Mouse (Mus musculus) left cerebral cortex, postnatal 36 days (tissue): ENCODE results near the gene Map3k3. TPM values are rescaled to one million over a fixed set of nuclear protein-coding genes. Genes with fewer than 3 reads are reported as not detected.
A peak's percentile ranks its signal among the peaks of the same experiment; 100 is the strongest.
"Not testable (repeated sequence)": the region's sequence is repeated elsewhere in the genome, so short reads cannot be mapped to it uniquely, and the experiment has no call there.

Experiments
- DNase-seq, 2 experiments: peaks; one replicate each; pipeline ENCODE4 v3.0.0; 2021 to 2022; ENCODE audit warnings: low spot score in 2 of 2, mixed read lengths in 1 of 2
- intact Hi-C: fragments of 180-260 bp; cut with DNase I; formaldehyde crosslinking; loops from one replicate; pipeline ENCODE4 v1.15.1; 2025
- total RNA-seq, 2 experiments: library from RNA; stranded (reverse); gene quantifications; 2 replicates each; pipeline ENCODE4 v1.2.3; 2021

Gene Map3k3
- total RNA-seq, 2 experiments from 2014 or later = 26.9 to 28.4 TPM

DNA sequence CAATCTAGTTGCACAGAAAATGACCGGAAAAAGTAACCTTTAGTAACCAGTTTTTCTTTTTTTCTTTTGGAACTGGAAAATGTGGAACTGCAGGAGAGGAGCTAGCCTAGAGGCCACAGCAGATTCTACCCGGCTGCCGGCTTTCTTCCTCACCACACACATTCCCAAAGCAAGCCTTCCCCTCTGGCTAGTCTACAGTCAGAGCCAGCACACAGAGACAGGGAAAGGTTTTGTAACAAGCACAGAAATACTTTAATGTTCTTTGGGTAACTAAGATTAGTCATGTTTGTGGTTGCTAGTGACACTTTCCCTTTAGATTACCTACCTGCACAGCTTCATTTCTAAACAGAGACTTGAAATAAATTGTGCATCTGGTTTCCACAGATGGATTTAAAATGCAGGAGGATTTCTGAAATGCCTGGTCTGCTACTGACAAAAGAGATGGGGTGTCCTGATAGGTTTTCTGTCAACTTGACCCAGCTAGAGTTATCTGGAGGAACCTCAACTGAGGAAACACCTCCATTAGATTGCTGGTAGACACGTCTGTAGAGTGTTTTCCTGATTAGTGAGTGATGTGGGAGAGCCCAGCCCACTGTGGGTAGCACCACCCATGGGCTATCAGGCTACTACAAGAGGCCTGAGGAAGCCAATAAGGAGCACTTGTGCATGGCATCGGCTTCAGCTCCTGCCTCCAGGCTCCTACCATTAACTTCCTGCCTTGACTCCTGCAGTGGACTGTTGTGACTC, 93.8 kb downstream of the Map3k3 start:
- intact Hi-C loops = no loop called here
- DNase-seq = no peak

DNA sequence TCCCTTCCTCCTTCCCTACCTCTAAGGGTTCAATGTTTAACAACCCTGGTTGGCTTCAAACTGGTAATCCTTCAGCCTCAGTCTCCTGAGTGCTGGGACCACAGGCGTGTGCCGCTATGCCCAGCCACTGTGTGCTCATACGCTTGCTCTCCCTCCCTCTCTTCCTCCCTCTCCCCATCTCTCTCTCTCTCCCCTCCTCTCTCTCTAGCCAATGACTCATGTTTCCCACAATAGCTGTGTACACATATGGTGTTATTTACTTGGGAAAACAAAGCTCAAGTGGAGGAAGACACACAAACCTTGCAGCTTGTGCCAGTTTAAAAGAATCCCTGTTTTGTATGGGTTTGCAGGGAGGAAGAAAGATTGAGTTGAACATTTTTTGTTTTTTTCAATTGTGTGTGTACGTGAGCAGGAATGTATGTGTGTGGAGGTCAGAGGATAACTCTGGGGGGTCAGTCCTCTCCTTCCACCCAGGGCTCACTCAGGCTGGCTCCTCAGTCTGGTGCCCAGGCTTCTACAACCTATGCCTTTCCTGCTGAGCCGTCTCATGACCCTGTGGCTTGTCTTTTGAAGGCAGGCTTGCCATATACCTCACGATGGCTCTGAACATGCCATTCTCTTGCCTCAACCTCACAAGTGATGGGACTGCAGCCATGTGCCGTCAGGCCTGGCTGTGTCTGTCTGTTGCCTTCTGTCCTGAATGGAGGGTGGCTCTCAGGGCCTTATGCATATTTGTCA, 95.5 kb downstream of the Map3k3 start:
- no peak for DNase-seq
- intact Hi-C loops = loop anchor here (1.0 kb wide), 1 partner anchor 19 kb away; no protein-coding TSS in a partner anchor

GRCm38 (mm10) chr11:106180449-106180801, 96.0 kb downstream of the Map3k3 start:
- no peak for DNase-seq
- intact Hi-C loops = no loop called here

GRCm38 (mm10) chr11:106187326-106187725, 102.9 kb downstream of the Map3k3 start:
- DNase-seq = no peak
- intact Hi-C loops = no loop called here

DNA sequence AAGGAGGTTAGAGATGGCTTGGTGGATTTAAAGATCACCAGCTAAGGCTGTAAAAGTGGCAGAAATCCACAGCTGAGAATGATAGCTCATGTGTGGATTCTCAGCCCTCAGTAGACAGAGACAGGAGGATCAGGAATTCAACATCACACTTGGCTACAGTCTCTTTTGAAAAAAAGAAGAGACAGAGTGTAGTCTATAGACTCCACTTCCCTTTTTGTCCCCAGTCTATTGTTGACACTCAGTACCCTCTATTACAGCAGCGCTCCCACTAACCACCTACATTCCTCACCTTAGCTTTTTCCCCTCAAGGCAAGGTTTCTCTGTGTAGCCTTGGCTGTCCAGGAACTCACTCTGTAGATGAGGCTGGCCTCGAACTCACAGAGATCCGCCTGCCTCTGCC, 107.3 kb downstream of the Map3k3 start:
- DNase-seq = no peak
- intact Hi-C loops = no loop called here

- DNase-seq = no peak
These were observed 107.8 kb downstream of the Map3k3 start for GRCm38 (mm10) chr11:106192241-106192640.

DNA sequence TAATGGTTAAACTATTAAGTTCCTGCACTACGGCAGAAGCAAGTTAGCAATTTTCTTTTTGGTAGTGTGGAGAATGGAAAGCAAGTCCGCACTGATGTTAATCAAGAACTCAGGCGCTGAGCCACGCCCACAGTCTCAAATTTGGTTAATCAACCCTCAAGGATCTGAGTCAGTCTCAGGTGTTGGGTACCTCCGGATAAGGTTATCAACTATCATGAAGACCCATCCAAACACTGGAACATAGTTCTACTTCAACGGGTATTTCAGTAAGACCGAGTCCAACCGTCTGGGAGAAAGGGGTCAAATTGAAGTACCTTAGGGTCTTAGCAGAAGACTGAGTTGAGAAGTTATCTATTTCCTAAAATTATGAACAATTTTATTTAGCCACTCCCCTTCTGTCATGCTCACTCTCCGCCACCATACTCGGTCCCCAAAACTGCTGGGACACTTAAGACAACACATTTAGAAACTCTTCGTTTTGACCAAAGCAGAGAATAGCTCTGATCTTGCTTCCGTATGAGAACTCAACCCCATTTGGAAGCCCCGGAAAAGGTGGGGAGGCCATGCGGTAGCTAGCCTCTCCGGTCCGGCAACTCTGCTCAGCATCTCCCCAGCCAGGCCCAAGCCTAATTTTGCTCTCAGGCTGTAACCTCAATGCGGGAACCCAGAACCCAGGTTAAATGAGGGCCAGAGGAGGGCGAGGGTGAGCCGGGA, 108.4 kb downstream of the Map3k3 start:
- intact Hi-C loops = no loop called here
- DNase-seq = no peak

More at GRCm38 (mm10) chr11:106192241-106192640, 107.8 kb downstream of the Map3k3 start:
- intact Hi-C loops = no loop called here

DNA sequence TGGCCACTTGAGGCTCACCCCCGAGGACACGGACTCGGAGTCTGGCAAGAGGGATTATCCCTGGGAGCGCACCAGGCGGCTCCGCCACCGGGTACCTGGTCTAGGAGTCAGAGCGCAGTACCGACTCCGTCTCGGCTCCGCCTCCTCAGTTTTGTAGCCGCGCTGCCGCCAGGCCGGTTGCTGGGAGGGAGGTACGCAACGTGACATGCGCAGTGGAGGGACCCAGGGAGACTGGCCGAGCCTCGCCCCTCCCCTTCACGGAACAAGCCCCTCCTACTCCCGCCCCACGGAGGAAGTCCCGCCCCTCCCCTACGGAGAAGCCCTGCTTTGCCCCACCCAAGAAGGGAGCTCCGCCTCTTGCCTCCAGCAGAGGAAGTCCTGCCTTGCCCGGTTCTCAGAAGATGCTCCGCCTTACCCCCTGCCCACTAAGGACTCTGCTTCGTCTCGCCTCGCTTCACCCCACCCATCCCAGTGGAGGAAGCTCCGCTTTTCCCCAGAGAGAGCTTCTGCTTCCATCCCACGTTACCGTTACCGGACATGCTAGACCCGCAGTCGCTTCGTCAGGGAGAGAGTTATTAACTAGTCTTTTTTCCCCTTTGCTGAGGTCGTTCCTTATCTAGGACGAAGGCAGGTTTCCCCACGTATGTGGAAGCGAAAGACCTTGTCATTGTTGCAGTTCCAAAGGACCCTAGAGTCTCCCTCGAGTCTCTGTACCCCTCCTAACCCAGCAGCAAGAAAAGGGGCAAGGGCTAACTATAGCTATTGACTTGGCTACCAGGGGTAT, 109.2 kb downstream of the Map3k3 start:
- DNase-seq = peak; percentile 95 to 96
- intact Hi-C loops = loop anchor here (1.0 kb wide), 1 partner anchor 34 kb away; no protein-coding TSS in a partner anchor

- intact Hi-C loops = loop anchor here (1.0 kb wide), 1 partner anchor 35 kb away; no protein-coding TSS in a partner anchor
- no peak for DNase-seq
These were observed 109.7 kb downstream of the Map3k3 start for GRCm38 (mm10) chr11:106194155-106194541.

GRCm38 (mm10) chr11:106194891-106195290, 110.5 kb downstream of the Map3k3 start:
- DNase-seq = no peak
- intact Hi-C loops = loop anchor here (1.0 kb wide), 1 partner anchor 36 kb away; no protein-coding TSS in a partner anchor

GRCm38 (mm10) chr11:106195341-106195740, 110.9 kb downstream of the Map3k3 start:
- DNase-seq = no peak
- intact Hi-C loops = no loop called here

DNA sequence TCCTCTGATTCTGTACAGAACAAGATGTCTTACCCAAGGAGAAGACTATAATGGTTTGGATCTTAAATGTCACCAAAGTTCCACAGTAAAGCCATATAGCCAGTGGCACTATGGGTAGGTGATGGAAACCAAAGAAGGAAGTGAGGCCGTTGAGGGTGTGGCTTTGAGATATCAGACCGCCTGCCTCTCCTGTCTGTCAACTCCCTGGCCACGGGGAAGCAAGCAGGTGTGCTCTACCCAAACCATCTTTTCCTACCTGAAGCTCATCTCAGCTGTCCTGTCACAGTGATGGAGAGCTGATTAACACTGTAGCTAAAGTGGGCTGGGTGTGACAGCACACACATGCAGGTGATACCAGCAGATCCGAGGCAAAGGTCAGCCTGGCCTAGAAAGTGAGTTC, 113.9 kb downstream of the Map3k3 start:
- no peak for DNase-seq
- intact Hi-C loops = no loop called here

- intact Hi-C loops = loop anchor here (5.0 kb wide), 1 partner anchor 42 kb away; no protein-coding TSS in a partner anchor
- DNase-seq = not testable (repeated sequence)
These were observed 115.6 kb downstream of the Map3k3 start for GRCm38 (mm10) chr11:106199997-106200396.

DNA sequence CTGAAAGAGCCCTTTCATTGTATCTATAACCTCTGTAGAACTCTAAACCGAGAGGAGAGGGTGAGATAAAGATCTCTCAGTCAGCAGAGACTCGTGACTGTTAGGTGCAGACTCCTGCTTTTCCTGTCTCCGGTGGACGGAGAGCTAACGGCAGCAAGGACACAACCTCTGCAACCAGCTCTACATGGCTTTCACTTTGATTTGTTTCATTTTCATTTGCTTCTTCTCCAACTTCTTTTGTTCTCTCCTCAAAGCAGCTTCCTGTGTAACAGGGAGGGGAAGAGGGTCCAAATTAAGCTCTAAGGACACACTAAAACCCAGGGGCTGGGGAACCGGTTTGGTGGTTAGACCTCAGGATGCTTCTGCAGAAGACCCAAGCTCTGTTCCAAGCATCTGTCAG, 116.3 kb downstream of the Map3k3 start:
- no peak for DNase-seq
- intact Hi-C loops = loop anchor here (5.0 kb wide), 1 partner anchor 42 kb away; no protein-coding TSS in a partner anchor

GRCm38 (mm10) chr11:106201337-106202122, 117.1 kb downstream of the Map3k3 start:
- no peak for DNase-seq
- intact Hi-C loops = loop anchor here (5.0 kb wide), 1 partner anchor 41 kb away; no protein-coding TSS in a partner anchor

DNA sequence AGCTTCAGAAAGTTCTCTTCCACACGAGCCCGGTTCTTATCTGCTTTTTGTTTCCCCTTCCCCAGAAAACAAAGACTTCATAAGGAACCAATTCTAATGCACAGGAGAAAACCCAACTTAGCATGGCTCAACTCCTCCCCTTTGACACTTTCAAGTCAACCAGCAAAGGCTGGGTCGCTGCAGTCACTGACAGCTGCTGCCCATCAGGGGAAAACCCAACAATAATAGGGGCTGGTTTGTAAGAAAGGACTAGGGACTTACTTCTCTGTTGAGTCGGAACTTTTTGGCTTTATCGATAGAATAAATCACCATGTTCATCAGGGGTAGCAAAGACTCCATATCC, 117.7 kb downstream of the Map3k3 start, which contains the start of gene Strada:
Gene Strada (minus strand): TSS at position 46 of the 343 bp plus-strand sequence.
- DNase-seq = no peak
- intact Hi-C loops = loop anchor here (5.0 kb wide), 1 partner anchor 40 kb away; no protein-coding TSS in a partner anchor
